Mouse (Mus musculus) CH12.LX (cell line): ENCODE results near the gene Podn. TPM values are rescaled to one million over a fixed set of nuclear protein-coding genes. Genes with fewer than 3 reads are reported as not detected.

ENCODE experiments used
- DNase-seq: peaks from one replicate; pipeline ENCODE4 v3.0.0-alpha.2; 2013; ENCODE audit errors: extremely low read depth
- H3K27ac ChIP-seq: 2 replicates; pipeline ENCODE4 v1.5.1; 2012; ENCODE audit warnings: low read depth, mild to moderate bottlenecking, control low read depth, moderate library complexity; ENCODE audit not compliant: insufficient read depth
- H3K27me3 ChIP-seq: replicated peaks from 2 replicates; pipeline ENCODE3; 2012; ENCODE audit warnings: inconsistent platforms
- H3K36me3 ChIP-seq, 2 experiments: replicated peaks in 1 of 2; 2 replicates each; pipeline versions ENCODE3 to v1.6.1; 2012; ENCODE audit warnings: inconsistent platforms in 1 of 2, low read length in 1 of 2, mild to moderate bottlenecking in 1 of 2, mixed read lengths in 1 of 2, moderate library complexity in 1 of 2; ENCODE audit not compliant: control insufficient read depth in 1 of 2, insufficient read depth in 1 of 2
- H3K4me1 ChIP-seq, 2 experiments: 2 replicates each; pipeline ENCODE4 v1.6.1; 2012; ENCODE audit warnings: inconsistent platforms in 1 of 2, moderate library complexity in 1 of 2; ENCODE audit not compliant: insufficient read depth in 2 of 2, control insufficient read depth in 1 of 2
- H3K4me2 ChIP-seq: 2 replicates; pipeline ENCODE4 v1.6.1; 2012; ENCODE audit warnings: low read depth, mild to moderate bottlenecking, control low read depth; ENCODE audit not compliant: poor library complexity, insufficient read depth, severe bottlenecking
- H3K4me3 ChIP-seq, 3 experiments: fragments of 150-350 bp in 1 of 3; sonication (generic) in 1 of 3; replicated peaks in 1 of 3; 2 replicates each; pipeline versions ENCODE3 to v1.5.1; 2011 to 2012; ENCODE audit warnings: low read depth in 2 of 3, low read length in 2 of 3, mild to moderate bottlenecking in 2 of 3, moderate library complexity in 2 of 3, control low read depth in 1 of 3, improper control_type of control experiment in 1 of 3, inconsistent platforms in 1 of 3, mixed read lengths in 1 of 3; ENCODE audit not compliant: poor library complexity in 1 of 3
- H3K79me2 ChIP-seq: replicated peaks from 2 replicates; pipeline ENCODE4 v1.6.1; 2012; ENCODE audit warnings: mild to moderate bottlenecking, moderate library complexity; ENCODE audit not compliant: control insufficient read depth, poor library complexity, insufficient read depth, severe bottlenecking; ENCODE audit errors: extremely low read depth
- H3K9ac ChIP-seq: 2 replicates; pipeline ENCODE4 v1.6.1; 2012; ENCODE audit warnings: low read depth, mild to moderate bottlenecking, control low read depth, moderate library complexity; ENCODE audit not compliant: insufficient read depth
- H3K9me3 ChIP-seq: replicated peaks from 2 replicates; pipeline ENCODE3; 2012; ENCODE audit warnings: low read length, inconsistent platforms, mixed read lengths
- BHLHE40 ChIP-seq: IDR thresholded peaks from 2 replicates; pipeline ENCODE4 v1.6.1; 2011; ENCODE audit warnings: mild to moderate bottlenecking, low read depth, low read length, improper control_type of control experiment
- CHD1 ChIP-seq: IDR thresholded peaks from 2 replicates; pipeline ENCODE4 v1.6.1; 2012; ENCODE audit warnings: low read depth, low read length, improper control_type of control experiment, inconsistent platforms
- CHD2 ChIP-seq: IDR thresholded peaks from 2 replicates; pipeline ENCODE4 v1.6.1; 2011; ENCODE audit warnings: low read length, improper control_type of control experiment
- E2F4 ChIP-seq: IDR thresholded peaks from 2 replicates; pipeline ENCODE4 v1.6.1; 2011; ENCODE audit warnings: low read depth, low read length, improper control_type of control experiment; ENCODE audit not compliant: insufficient replicate concordance
- ELF1 ChIP-seq: IDR thresholded peaks from 2 replicates; pipeline ENCODE4 v1.6.1; 2014; ENCODE audit warnings: low read depth, mild to moderate bottlenecking, inconsistent platforms, low read length, improper control_type of control experiment
- EP300 ChIP-seq: IDR thresholded peaks from 2 replicates; pipeline ENCODE4 v1.6.1; 2011; ENCODE audit warnings: low read length, improper control_type of control experiment
- ETS1 ChIP-seq: conservative IDR thresholded peaks from 2 replicates; pipeline ENCODE4 v1.6.1; 2012; ENCODE audit warnings: low read depth, mild to moderate bottlenecking, inconsistent platforms, low read length, improper control_type of control experiment, moderate library complexity
- JUND ChIP-seq: conservative IDR thresholded peaks from 2 replicates; pipeline ENCODE4 v1.6.1; 2011; ENCODE audit warnings: low read depth, low read length, improper control_type of control experiment
- MAFK ChIP-seq: IDR thresholded peaks from 2 replicates; pipeline ENCODE4 v1.6.1; 2011; ENCODE audit warnings: low read length, improper control_type of control experiment; ENCODE audit not compliant: insufficient replicate concordance
- MAX ChIP-seq: IDR thresholded peaks from 2 replicates; pipeline ENCODE4 v1.6.1; 2011; ENCODE audit warnings: low read length, improper control_type of control experiment
- MAZ ChIP-seq: IDR thresholded peaks from 2 replicates; pipeline ENCODE4 v1.6.1; 2012; ENCODE audit warnings: low read depth, mild to moderate bottlenecking, inconsistent platforms, low read length, improper control_type of control experiment, moderate library complexity
- MEF2A ChIP-seq: IDR thresholded peaks from 2 replicates; pipeline ENCODE4 v1.6.1; 2014; ENCODE audit warnings: low read depth, mild to moderate bottlenecking, inconsistent platforms, low read length, improper control_type of control experiment, borderline replicate concordance
- MXI1 ChIP-seq: IDR thresholded peaks from 2 replicates; pipeline ENCODE4 v1.6.1; 2011; ENCODE audit warnings: mild to moderate bottlenecking, low read depth, low read length, improper control_type of control experiment
- NELFE ChIP-seq: IDR thresholded peaks from 2 replicates; pipeline ENCODE4 v1.6.1; 2011; ENCODE audit warnings: low read depth, low read length, improper control_type of control experiment
- NRF1 ChIP-seq: IDR thresholded peaks from 2 replicates; pipeline ENCODE4 v1.6.1; 2014; ENCODE audit warnings: low read depth, mild to moderate bottlenecking, inconsistent platforms, low read length, improper control_type of control experiment, moderate library complexity
- POLR2A ChIP-seq: IDR thresholded peaks from 2 replicates; pipeline ENCODE4 v1.6.1; 2011; ENCODE audit warnings: low read depth, mild to moderate bottlenecking, improper control_type of control experiment, low read length
- POLR2AphosphoS2 ChIP-seq: IDR thresholded peaks from 2 replicates; pipeline ENCODE4 v1.6.1; 2011; ENCODE audit warnings: low read depth, low read length, improper control_type of control experiment
- RAD21 ChIP-seq: IDR thresholded peaks from 2 replicates; pipeline ENCODE4 v1.6.1; 2011; ENCODE audit warnings: low read depth, mild to moderate bottlenecking, low read length, improper control_type of control experiment, moderate library complexity
- RCOR1 ChIP-seq: conservative IDR thresholded peaks from 2 replicates; pipeline ENCODE4 v1.6.1; 2012; ENCODE audit warnings: low read depth, mild to moderate bottlenecking, inconsistent platforms, low read length, improper control_type of control experiment
- SMC3 ChIP-seq: IDR thresholded peaks from 2 replicates; pipeline ENCODE4 v1.6.1; 2011; ENCODE audit warnings: low read depth, low read length, improper control_type of control experiment
- TBP ChIP-seq: conservative IDR thresholded peaks from 2 replicates; pipeline ENCODE4 v1.6.1; 2011; ENCODE audit warnings: low read depth, low read length, improper control_type of control experiment
- TCF12 ChIP-seq: IDR thresholded peaks from 2 replicates; pipeline ENCODE4 v1.6.1; 2014; ENCODE audit warnings: low read depth, mild to moderate bottlenecking, inconsistent platforms, low read length, improper control_type of control experiment
- UBTF ChIP-seq: IDR thresholded peaks from 2 replicates; pipeline ENCODE4 v1.6.1; 2012; ENCODE audit warnings: low read depth, mild to moderate bottlenecking, inconsistent platforms, low read length, improper control_type of control experiment, moderate library complexity
- USF1 ChIP-seq: IDR thresholded peaks from 2 replicates; pipeline ENCODE4 v1.6.1; 2014; ENCODE audit warnings: low read depth, mild to moderate bottlenecking, inconsistent platforms, low read length, improper control_type of control experiment
- ZKSCAN1 ChIP-seq: IDR thresholded peaks from 2 replicates; pipeline ENCODE4 v1.6.1; 2012; ENCODE audit warnings: low read depth, inconsistent platforms, low read length, improper control_type of control experiment, borderline replicate concordance
- dilution Hi-C: fragments of 300-500 bp; cut with MboI; formaldehyde crosslinking; loops from 2 replicates; pipeline ENCODE4 v1.14.3; 2020; ENCODE audit warnings: low sequenced_read_pairs; ENCODE audit not compliant: extremely low pct_unique_long_range_greater_than_20kb, extremely low pct_ligation_motif_present
- in situ Hi-C: fragments of 300-500 bp; cut with MboI; formaldehyde crosslinking; loops from 3 replicates; pipeline ENCODE4 v1.14.3; 2019; ENCODE audit warnings: low sequenced_read_pairs, low pct_ligation_motif_present, low pct_unique_long_range_greater_than_20kb, mixed read lengths
- polyA plus RNA-seq: library from polyadenylated mRNA; unstranded; fragments of >175 nt; gene quantifications from 2 replicates; pipeline ENCODE4 v1.2.1, GENCODE M21; 2012; ENCODE audit warnings: low read depth; ENCODE audit not compliant: insufficient read length
- total RNA-seq, 2 experiments: library from RNA; depleted of rRNA; stranded (reverse); fragments of 300-350 nt in 1 of 2; fragments of >200 nt in 1 of 2; gene quantifications; 2 replicates each; pipeline ENCODE4 v1.2.3; 2012 to 2014

Podn gene
- total and polyA plus RNA-seq, 3 experiments, result 0.04 TPM; not detected in 2

DNA sequence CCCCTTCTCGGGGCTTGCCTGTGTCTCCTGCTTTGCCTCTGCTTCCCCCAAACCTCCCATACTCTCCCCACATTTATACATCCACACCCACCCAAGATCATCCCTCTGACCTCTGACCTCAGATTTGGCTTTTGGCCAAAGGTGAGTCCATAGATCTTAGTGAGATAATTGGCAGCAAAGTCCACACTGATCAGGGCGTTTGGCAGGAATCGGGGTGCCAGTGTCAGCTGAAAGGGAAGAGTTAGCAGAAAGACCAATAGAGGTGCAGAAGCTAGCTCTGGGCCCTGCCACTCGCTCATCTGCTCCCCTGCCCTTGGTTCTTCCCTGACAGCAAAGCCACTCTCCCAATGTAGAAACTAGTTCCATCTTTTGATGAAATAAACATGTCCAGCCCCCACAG lies 73.1 kb downstream of the Podn start:
- no peaks in the 10 kb centered on the region for H3K9me3 ChIP-seq
- H3K27me3 ChIP-seq, result peaks cover 3% of the 10 kb centered on the region
- in situ Hi-C loops (no loop called here), dilution Hi-C loops (no loop called here)
- H3K9ac ChIP-seq, result no peak overlapping the region
- no peak for DNase-seq
- no peak overlapping the region for H3K27ac ChIP-seq
- H3K4me2 ChIP-seq, result no peak overlapping the region
- H3K79me2 ChIP-seq, result no peaks in the 10 kb centered on the region
- H3K36me3 ChIP-seq, result no peaks in the 10 kb centered on the region
- TF ChIP-seq NRF1 (no peak), ETS1 (no peak), MEF2A (no peak), RCOR1 (no peak), ELF1 (no peak), RAD21 (no peak), USF1 (no peak), POLR2AphosphoS2 (no peak), MAZ (no peak), UBTF (no peak), NELFE (no peak), BHLHE40 (no peak), EP300 (no peak), JUND (no peak), MAX (no peak)
- H3K4me3 ChIP-seq, result no peak overlapping the region
- H3K4me1 ChIP-seq, result peaks cover 3 to 19% of the 10 kb centered on the region in 2 experiments; a peak in 3 of 4 replicates

- H3K4me3 ChIP-seq, result no peak overlapping the region
- no peaks in the 10 kb centered on the region for H3K79me2 ChIP-seq
- no peak overlapping the region for H3K9ac ChIP-seq
- peaks cover 6 to 26% of the 10 kb centered on the region in 2 experiments; a peak in 3 of 4 replicates for H3K4me1 ChIP-seq
- TF ChIP-seq SMC3 (no peak), MAX (no peak), ZKSCAN1 (no peak), CHD2 (no peak), CHD1 (no peak), MAZ (no peak), MAFK (no peak), USF1 (no peak), RCOR1 (no peak), JUND (no peak), EP300 (no peak), MXI1 (no peak), TBP (no peak), POLR2A (no peak), E2F4 (no peak), BHLHE40 (no peak), TCF12 (no peak)
- no peak overlapping the region for H3K4me2 ChIP-seq
- dilution Hi-C loops (no loop called here), in situ Hi-C loops (no loop called here)
- no peak for DNase-seq
- H3K27me3 ChIP-seq, result peaks cover 3% of the 10 kb centered on the region
- H3K27ac ChIP-seq, result no peak overlapping the region
- no peaks in the 10 kb centered on the region for H3K36me3 ChIP-seq
- H3K9me3 ChIP-seq, result no peaks in the 10 kb centered on the region
Measured at GRCm38 (mm10) chr4:108020178-108020577, 76.1 kb downstream of the Podn start.
